Mouse (Mus musculus): ENCODE measurements around the gene Rpl7l1.
A peak's percentile ranks its signal among the peaks of the same experiment; 100 is the strongest.

Gene Rpl7l1

GRCm38 (mm10) chr17:46736160-46736559 lies 46.3 kb downstream of the Rpl7l1 start:
- peak; percentile 54 for DNase-seq (ENCODE audit: low read depth, low spot score)

- DNase-seq (ENCODE audit: low read depth, low spot score): no peak
Measured at GRCm38 (mm10) chr17:46735287-46735686, 47.2 kb downstream of the Rpl7l1 start.

- no peak for DNase-seq (ENCODE audit: low read depth, low spot score)
Measured at GRCm38 (mm10) chr17:46734055-46734454, 48.4 kb downstream of the Rpl7l1 start.

- DNase-seq (ENCODE audit: low read depth, low spot score): no peak
Measured at GRCm38 (mm10) chr17:46728904-46729318, 53.6 kb downstream of the Rpl7l1 start, which contains the start of gene Gnmt. TSS of gene Gnmt (minus strand) at chr17:46729168.

- no peak for DNase-seq (ENCODE audit: low read depth, low spot score)
Measured at GRCm38 (mm10) chr17:46728496-46728895, 54.0 kb downstream of the Rpl7l1 start.

GRCm38 (mm10) chr17:46728021-46728420 lies 54.5 kb downstream of the Rpl7l1 start:
- DNase-seq (ENCODE audit: low read depth, low spot score): peak; percentile 61

GRCm38 (mm10) chr17:46727271-46727670 lies 55.2 kb downstream of the Rpl7l1 start:
- DNase-seq (ENCODE audit: low read depth, low spot score): no peak

- DNase-seq (ENCODE audit: low read depth, low spot score): no peak
Measured at GRCm38 (mm10) chr17:46725731-46726645, 56.5 kb downstream of the Rpl7l1 start.

- peak; percentile 54 for DNase-seq (ENCODE audit: low read depth, low spot score)
Measured at GRCm38 (mm10) chr17:46725273-46725672, 57.2 kb downstream of the Rpl7l1 start.

- DNase-seq (ENCODE audit: low read depth, low spot score): no peak
Measured at GRCm38 (mm10) chr17:46724477-46725084, 57.9 kb downstream of the Rpl7l1 start.

All from 3T3-L1 (cell line).